14 mouse cellular contexts compared by ENCODE assay signal in genomic region chr16:94641799-94642198, GRCm38 (mm10).
"Had no signal": no experiment of that assay in that cellular context is flagged by ENCODE, and none has a peak within 500 bp of the region (broad histone marks: within the 10 kb centered on the region; RNA-seq: fewer than 3 reads in every experiment).

No protein-coding gene starts in this region.

- H3K4me3 ChIP-seq: midbrain, embryonic 13.5 days; midbrain, embryonic 15.5 days; neural tube, embryonic 13.5 days; stomach, embryonic 15.5 days had no signal

- DNase-seq: lung, adult 18-20 months; lung, embryonic 14.5 days; lung, postnatal 10 days; lung, postnatal 4 days; right cerebral cortex, postnatal 14 days; thymus, adult 18-20 months; thymus, postnatal 14 days; thymus, postnatal 36 days had no signal

- H3K27ac ChIP-seq: liver, embryonic 14.5 days; midbrain, embryonic 13.5 days; midbrain, embryonic 15.5 days; neural tube, embryonic 13.5 days; stomach, embryonic 15.5 days had no signal

- H3K4me2 ChIP-seq: lung, embryonic 14.5 days; midbrain, embryonic 11.5 days; midbrain, embryonic 13.5 days; midbrain, embryonic 15.5 days; neural tube, embryonic 13.5 days; stomach, embryonic 15.5 days had no signal

- H3K27me3 ChIP-seq: midbrain, embryonic 13.5 days; midbrain, embryonic 15.5 days; neural tube, embryonic 13.5 days; stomach, embryonic 15.5 days had no signal

- H3K9me3 ChIP-seq: midbrain, embryonic 13.5 days; midbrain, embryonic 15.5 days; neural tube, embryonic 13.5 days; stomach, embryonic 15.5 days had no signal

- H3K36me3 ChIP-seq: midbrain, embryonic 13.5 days; midbrain, embryonic 15.5 days; neural tube, embryonic 13.5 days had no signal

- H3K9ac ChIP-seq: liver, embryonic 14.5 days; lung, embryonic 14.5 days; midbrain, embryonic 13.5 days; midbrain, embryonic 15.5 days; neural tube, embryonic 13.5 days; stomach, embryonic 15.5 days had no signal

- ATAC-seq: midbrain, embryonic 13.5 days; midbrain, embryonic 15.5 days had no signal
